Mouse (Mus musculus) right cerebral cortex, postnatal 25 days (tissue): ENCODE measurements around the gene Ppt1.

Source experiments
- DNase-seq: peaks from one replicate; pipeline ENCODE4 v3.0.0; 2022

Ppt1 gene

GRCm38 (mm10) chr4:122871269-122871668 is 35.2 kb downstream of the Ppt1 start:
- DNase-seq, result no peak

DNA sequence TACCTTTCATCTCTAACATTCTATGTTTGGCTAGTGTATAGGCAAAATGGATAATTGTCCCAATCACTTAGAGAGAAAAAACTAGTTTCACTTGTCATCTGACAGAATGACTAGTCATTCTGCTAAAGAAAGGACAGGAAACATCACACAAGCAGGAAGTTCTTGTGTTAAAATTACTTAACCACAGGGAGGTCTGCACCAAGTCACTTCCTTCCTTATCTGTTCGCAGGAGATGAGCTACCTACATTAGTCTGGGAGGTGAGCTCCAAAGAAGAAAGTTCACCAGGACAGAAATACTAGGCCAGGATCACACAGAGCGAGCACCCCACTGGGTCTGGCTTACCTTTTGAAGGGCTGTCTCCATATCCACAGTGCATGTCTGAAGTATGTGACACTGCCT is 35.9 kb downstream of the Ppt1 start:
- DNase-seq, result no peak

DNA sequence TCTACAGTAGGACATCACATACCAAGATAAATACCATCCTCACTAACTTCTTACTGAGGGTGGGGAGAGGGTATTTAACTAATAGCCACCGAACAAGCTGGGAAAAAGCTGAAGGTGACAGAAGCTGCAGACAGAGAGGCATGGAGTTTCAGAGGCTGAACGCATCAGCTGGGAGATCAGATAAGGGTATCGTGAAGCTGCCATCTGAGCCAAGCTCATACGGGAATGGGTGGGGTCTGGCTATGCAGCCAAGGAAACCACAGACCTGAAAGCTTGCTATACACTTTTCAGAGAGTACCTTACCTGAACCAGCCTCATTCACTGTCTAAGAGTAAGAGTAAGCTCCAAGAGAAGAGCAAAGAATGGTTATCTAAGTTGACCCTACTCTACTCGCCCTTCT is 37.0 kb downstream of the Ppt1 start:
- DNase-seq, result no peak

GRCm38 (mm10) chr4:122873512-122873911 is 37.5 kb downstream of the Ppt1 start:
- DNase-seq, result no peak

DNA sequence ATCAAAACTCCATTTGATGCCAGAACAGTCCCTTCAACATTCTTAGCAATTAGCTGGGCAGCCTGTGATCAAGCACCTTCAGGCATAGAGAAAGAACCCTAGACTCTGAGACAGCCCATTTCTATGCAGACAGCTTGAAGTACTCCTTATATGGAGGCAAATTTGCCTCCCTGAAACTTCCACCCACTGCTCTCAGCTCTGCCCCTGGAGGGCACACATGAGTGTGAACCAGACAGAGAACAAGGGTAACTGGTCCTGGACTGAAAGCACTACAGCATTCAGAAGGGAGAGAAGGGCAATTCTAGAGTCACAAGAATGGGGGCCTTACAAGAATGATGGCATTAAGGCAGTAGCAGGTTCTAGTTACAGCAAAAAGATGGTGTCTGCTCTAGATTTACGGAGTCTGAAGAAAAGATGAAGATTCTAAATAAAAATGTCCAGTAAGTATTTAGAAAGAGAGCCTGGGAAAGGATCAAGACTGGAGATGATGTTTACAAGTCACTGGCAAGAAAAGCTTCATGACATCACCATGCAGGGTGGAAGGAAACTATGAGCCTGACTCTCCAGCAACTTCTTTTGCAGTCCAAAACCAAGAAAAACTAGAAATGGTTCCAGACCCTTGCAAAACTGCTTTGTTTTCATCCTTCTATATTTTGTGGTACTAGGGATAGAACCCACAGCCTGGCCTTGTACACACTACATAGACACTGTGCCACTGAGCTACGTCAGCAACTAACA is 42.5 kb downstream of the Ppt1 start:
- DNase-seq, result no peak

- DNase-seq, result no peak
Measured at GRCm38 (mm10) chr4:122882544-122882943, 46.5 kb downstream of the Ppt1 start.

DNA sequence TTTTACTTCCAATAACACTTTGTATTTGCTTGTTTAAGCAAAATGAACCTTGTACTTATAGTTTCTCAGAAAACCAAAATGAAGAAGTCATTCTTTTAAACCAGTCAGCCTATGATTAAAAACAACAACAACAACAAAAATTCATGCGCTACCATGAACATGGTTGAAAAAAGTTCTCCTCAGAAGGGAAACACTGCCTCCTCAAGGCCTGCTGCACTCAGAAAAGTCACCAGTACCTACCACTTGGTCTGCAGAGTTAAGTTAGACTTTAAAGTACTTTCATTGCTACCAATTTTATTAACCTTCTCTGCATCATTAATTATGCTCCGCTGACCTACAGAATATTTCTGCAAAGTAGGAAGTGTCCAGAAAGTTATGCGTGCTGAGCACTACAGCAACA is 47.3 kb downstream of the Ppt1 start:
- no peak for DNase-seq

DNA sequence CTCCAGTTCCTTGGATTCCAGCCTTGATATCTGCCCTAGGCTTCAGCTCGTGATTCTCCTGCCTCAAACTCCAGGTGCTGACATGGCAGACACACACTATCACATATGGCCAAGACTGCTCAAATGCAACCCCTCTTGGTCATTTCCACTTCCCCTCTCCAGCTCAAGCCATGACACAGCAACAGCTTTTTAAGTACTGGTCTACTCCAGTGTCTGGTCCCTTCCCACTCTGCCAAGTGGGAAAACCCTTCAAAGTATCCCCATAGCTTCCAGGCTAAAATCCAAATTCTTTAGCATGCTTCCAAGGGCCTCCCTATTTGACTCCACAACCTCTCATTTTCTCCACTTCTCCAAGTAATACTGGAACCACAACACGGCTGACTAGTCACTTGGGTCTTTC is 48.0 kb downstream of the Ppt1 start:
- DNase-seq, result no peak

- no peak for DNase-seq
Measured at GRCm38 (mm10) chr4:122884481-122885340, 48.7 kb downstream of the Ppt1 start.

GRCm38 (mm10) chr4:122885768-122886578 is 49.9 kb downstream of the Ppt1 start, which contains the start of gene Cap1:
Gene Cap1 (minus strand): TSS chr4:122886056.
- peak; percentile 97 for DNase-seq

- DNase-seq, result no peak
Measured at GRCm38 (mm10) chr4:122886579-122887254, 50.7 kb downstream of the Ppt1 start.

- DNase-seq, result no peak
Measured at GRCm38 (mm10) chr4:122887336-122887735, 51.3 kb downstream of the Ppt1 start.

DNA sequence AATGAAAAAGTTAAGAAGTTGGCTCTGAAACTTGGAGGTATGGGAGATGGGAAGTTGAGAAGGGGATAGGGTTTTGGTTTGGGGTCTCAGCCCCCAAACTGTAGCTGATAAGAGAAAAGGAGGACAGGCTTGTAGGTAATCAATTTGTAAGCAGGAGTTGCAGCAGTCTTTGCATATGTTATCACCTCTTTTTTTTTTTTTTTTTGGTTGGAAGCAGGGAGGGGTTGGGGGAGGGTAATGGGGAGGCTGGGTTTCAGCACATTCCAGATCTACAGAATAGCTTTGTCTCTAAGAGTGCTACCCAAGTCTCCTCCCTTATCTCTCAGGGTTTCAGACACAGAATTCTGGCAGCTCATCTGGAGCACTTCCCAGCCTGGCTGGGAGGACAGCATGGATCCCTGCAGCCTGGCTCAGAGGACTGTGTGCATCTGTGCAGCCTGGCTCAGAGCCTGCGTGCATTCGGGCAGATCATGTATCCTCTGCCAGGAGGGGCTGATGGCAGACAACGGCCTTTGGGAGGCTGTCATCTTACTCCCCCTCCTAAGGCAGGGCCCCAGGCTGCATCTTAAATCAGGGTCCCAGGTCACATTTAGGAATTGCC is 54.9 kb downstream of the Ppt1 start:
- peak; percentile 80 for DNase-seq

DNA sequence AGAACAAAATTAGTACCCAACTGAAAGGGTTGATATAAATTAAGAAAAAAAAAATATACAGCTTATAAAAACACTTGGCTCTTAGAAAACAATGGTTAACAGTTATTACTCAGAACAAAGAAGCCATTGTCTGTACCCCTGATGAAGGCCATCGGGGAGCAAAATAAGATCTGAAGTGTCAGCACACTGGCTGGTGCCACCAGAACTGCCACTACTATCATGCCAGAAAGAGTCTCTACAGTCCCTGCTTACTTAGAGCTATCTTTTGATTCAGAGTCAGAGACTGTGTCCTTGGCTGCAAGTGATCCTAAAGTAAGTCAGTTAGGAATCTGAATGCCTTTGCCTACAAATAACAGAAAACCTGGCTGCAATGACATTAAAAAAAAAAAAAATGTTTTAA is 55.6 kb downstream of the Ppt1 start:
- no peak for DNase-seq

- no peak for DNase-seq
Measured at GRCm38 (mm10) chr4:122892157-122892556, 56.1 kb downstream of the Ppt1 start.

- no peak for DNase-seq
Measured at GRCm38 (mm10) chr4:122897750-122898149, 61.7 kb downstream of the Ppt1 start.

DNA sequence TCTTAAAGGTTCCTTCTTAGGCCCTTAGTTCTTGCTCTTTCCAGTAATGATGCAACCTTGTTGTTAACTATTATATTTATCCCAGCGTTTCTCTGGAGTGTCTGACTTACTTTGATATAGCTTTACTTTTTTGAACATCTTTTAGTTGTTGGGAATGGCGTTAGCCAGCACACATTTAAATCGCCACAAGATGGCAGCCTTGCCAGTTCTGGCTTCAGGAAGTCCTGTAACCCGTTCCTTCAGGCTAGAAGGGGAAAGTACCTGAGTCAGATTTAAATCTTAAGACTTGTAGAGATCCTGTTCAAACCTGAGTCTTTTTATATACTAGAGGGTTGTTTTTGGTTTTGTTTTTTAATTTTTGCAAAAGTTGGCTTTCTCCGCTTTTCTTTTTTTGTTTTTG is 62.3 kb downstream of the Ppt1 start:
- DNase-seq, result peak; percentile 71

DNA sequence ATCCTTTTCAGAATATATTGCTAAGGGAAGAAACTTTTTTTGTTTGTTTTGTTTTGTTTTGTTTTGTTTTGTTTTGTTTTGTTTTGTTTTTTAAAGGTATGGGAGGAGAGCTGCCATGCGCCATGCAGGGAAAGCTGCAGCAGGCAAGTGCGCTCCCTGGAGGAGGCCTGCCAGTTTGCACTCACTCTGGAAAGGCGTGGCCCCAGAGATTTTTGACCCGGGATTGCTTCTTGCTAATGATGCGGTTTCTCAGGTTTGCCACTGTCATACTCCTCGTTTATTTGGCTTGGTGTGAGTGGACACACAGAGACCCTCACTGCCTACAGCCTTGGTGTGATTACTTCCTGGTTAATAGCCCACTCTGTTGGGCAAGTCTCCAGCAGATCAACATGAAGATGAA is 66.1 kb downstream of the Ppt1 start:
- no peak for DNase-seq

DNA sequence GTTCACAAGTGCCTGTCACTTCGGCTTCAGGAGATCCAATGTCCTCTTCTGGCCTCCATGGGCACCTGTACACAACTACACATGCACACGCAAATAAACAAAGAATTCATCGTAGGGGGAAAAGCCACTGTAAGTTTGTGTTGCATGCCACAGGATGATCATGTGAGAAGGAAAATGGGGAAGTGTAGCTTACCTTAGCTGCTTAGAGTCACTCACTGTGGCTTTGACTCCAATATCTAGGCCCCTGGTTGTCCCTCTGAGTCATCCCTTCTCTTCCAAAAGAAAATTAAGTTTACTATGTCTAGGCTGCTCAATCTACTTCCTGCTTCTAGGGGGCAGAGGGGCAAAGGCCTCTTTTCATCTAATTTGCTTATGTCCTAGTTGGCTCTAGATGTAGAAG is 67.7 kb downstream of the Ppt1 start:
- DNase-seq, result no peak

GRCm38 (mm10) chr4:122905359-122905758 is 69.3 kb downstream of the Ppt1 start:
- DNase-seq, result no peak
